Mouse (Mus musculus) adrenal gland, adult (tissue): ENCODE measurements around the gene Tssc4.

Source experiments
- DNase-seq, 2 experiments: peaks; one replicate each; pipeline ENCODE4 v3.0.0; 2022 to 2023; ENCODE audit warnings: low spot score in 1 of 2; ENCODE audit not compliant: inconsistent age in 2 of 2

Gene Tssc4

DNA sequence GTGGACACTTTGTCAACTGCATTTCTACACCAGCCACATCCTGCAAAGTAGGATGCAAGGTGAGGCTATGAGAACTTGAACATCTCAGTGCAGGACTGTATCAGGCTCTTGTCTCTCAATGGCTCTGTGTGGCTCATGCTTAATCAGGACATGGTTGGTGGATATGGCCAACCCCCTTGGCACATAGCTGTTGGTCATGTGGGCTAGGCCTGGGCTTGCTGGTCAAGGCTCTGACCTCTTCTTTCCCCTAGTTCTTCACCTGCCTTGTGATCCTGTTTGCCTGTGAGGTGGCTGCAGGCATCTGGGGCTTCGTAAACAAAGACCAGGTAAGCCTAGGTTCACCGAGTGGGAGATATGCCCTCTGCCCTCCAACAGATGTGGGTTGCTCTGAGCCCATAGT is 3.4 kb upstream of the Tssc4 start:
- no peak for DNase-seq

DNA sequence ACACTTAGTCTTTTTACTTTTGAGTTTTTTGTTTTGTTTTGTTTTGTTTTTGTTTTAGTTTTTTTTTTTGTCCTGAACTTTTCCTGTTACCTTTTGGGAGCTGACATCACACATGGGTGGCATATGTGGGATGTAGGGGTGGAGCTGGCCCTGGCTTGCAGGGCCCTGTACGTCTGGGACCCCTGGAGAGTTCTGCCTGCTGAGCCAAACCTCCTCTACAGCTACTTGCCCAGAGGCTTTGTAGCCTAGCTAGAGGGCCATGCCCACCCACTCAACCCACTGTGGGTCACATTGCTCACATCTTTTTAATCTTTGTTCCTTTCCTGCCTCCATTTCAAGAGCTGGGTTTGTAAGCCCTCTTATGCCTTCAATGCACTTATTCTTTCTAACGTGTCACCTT is 1.6 kb upstream of the Tssc4 start:
- no peak for DNase-seq

DNA sequence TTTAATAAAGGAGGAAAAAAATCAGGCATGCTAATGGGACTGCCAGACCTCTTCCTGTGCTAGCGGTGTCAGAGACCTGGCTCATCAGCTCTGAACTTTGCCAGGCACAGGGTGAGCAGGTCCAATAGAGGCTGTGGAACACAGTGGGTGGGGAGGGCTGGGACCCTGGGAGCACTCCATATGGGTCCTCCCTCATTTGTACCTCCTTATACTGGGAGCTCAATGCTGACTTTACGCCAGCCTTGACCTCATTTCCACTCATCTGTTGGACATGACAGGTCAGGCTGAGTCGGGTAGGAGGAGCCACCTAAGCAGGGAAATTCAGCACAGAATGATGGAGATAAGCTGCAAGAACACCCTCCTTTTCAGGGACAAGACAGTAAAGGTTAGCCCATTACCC is 1.2 kb upstream of the Tssc4 start:
- DNase-seq, result peak; percentile 48 to 75

DNA sequence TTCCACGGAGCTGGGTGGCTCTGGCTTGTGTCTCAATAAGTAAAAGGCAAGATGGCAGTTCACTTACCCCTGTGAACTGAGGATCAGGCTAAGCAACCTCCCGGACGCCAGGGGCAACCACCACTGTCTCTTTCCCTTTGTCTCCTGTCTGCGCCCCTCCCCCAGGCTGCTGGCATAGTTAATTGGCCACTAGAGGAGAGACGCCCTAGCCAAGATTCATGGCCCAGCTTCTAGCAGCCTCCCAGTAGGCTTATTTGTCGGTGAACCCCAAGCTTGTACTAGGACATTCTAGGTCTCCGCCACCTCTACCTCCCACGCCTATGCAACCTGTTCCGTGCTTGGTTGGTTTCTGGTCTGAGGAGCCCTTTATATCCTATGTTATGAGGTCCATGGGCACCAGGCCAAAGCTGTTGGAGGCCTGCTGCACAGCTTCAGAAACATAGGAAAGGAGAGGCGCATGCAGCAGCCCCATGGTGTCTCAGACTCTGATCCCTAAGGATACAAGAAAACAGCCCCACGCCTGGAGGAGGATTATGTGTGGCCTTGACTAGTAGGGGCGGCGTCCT is 650 bp upstream of the Tssc4 start:
- peak in 1 of 2 experiments; percentile 71 for DNase-seq

DNA sequence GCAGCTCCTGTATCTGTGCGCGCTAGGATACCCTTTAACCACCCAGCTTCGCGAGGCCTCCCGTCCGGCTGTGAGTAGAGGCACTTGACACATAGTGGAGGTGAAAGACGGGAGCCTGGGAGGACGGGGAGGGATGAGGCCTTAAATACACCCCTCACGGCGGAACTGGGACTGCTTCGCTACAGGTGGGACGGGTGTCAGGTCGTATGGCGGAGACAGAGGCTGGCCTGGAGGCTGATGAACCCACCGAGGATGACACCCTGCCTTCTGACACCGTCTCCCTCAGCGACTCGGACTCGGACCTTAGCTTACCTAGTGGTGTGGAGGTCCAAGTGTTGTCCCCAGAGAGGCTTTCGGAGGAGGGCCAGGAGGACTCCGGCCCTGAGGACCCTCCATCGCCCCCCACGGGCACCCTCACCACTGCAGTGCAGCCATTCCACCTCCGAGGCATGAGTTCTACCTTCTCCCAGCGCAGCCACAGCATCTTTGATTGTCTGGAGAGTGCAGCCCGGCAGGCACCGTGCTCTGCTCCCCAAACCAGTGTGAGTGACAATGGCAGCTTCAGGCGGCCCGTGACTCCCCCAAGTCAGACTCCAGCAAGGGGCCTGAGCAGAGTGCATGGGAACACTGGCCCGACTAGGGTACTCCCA is 827 bp downstream of the Tssc4 start:
- DNase-seq, result peak in 1 of 2 experiments; percentile 63

DNA sequence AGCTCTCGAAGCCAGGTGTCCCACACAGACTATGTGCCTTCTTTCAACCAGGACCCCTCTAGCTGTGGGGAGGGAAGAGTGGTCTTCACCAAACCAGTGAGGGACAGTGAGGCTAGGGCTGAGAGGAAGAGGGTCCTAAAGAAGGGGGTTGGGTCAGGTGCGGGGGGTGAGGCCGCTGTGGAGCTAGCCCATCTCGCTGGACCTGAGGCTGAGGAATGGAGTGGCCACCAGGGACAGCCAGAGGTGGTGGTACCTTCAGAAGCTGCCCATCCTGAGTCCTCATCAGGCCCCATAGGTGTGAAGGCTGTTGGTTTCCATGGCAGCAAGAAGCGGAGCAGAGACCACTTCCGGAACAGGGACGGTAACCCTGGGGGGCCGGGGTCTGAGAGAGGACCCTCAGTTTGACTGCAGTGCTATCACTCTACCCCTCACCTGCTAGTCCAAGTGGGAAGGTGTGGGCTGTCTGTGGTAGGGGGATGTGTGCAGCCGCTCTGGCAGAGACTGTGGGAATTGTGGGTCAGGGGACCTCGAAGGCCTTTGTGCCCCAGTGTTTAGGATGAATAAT is 1.5 kb downstream of the Tssc4 start:
- no peak for DNase-seq

DNA sequence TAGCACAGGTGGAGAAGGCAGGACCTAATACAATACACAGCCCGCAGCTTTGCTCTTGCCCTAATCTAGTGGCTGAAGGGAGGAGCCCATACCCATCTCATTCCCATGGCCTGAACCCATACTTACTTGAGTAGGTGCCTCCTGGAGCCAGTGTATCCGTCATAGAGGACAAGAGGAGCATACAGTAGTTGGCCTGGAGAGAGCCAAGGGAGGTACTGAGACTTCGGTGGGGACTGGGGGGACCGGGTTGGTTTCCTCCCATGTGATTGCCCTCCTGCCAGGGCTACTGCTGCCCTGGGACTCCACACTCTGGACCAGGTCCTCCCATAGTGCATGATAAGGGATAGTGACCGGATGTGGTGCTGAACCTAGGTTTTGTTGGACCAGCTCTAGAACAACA is 3.6 kb downstream of the Tssc4 start:
- DNase-seq, result no peak

DNA sequence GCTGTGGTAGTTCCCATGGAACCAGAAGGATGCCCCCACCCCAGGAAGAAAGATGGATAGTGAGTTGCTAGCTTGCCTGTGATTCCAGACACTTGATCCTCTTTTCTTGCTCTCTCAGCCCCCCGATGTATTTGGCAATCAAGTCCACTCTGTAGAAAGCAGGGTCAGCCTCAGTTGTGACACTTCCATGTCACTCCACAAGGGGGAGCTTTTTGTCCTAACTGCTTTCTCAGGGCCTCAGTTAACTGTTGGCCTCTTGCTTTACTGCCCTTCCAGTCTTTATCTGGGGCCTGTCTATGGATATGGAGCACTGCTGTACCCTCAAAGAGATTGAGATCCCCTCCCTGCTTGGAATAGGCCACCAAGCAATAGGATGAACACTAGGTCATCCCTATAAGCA is 4.0 kb downstream of the Tssc4 start:
- peak in 1 of 2 experiments; percentile 81 for DNase-seq

DNA sequence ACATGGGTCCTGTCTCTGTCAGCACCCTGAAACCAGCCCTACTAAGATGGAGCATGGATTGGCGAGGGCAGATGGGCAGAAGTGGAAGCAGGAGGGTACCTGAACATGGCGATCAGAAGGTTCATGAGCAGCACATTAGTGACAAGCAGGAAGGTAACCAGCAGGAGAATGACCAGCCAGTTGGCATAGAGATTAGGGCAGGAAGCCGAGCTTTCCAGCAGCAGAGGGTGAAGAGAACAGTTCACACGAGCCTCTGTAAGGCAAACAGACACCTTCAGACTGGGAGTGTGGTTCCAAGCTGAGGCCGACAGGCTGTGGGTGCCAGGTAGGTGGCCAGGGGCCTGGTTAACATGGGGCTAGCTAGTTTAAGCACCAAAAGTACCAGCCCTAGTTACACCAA is 6.3 kb downstream of the Tssc4 start:
- DNase-seq, result no peak

DNA sequence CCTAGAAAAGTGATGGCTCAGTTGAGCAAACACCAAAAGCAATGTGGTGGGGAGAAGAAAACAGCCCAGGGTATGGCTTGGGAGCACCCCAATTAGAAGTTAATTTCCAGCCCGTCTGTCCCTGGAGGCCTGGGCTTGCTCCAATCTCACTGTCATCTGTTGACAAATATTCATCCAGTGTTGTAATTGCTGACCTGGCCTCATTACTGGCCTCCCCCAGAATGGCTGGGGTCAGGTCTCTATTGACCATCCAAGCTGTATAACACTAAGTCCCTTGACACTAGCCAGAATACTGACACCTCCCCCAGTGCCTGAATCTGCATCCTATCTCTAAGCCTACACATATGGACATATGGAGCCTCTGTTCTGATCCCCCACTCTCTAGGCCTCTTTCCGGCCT is 8.3 kb downstream of the Tssc4 start:
- DNase-seq, result no peak

DNA sequence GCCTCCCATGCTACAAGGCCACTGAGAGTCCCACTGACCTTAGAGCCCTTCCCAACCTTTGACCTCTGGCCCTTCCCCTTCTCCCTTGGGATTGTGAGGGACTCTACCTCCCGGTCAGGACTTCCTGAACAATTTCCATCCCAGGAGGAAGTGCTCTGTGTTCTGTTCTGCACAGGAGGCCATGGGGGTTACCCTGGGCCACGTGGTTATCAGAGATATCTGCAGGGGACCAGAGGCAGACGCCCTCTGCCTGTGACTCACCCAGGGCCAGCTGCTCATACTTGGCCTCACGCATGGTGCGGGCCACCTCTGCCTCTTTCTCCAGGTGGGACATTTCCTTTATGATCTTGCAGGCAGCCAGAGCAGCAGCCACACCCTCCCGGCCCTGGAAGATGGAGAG is 13.0 kb downstream of the Tssc4 start:
- DNase-seq, result no peak

DNA sequence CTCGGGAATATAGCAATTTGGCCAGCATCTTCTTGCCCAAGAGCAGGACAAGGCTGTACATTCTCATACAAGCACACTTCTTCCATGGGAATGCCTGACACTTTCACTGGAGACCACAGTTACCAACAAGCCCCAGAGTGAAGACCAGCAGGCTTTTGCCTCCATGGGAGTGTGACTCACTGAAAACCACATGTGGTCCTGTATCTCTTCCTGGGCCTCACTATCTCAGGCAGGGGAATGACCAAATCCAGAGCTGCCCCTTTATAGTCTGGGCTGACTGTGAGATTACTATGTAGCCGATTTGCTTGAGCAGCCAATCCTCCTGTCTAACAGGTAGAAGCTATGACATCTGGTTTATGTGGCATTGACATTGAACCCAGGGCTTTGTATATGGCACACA is 14.7 kb downstream of the Tssc4 start:
- DNase-seq, result no peak

DNA sequence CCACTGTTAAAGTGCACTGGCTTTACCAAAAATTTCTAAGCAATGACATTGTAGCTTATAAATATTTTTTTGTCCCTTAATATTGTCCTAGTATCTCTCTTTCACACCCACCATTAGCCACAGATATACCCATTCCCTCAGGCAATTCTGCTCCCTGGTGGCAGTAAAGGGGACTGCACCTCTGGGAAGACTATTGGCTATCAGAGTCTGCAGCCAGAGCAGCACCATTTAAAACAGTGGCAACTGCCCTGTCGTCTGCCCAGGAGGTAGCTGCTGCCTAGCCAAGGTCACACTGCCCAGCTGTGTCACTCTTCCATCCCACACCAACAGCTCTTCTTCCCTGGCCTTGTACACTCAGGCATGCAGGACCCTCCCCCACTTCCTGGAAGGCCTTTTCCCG is 17.3 kb downstream of the Tssc4 start:
- peak; percentile 69 to 90 for DNase-seq

DNA sequence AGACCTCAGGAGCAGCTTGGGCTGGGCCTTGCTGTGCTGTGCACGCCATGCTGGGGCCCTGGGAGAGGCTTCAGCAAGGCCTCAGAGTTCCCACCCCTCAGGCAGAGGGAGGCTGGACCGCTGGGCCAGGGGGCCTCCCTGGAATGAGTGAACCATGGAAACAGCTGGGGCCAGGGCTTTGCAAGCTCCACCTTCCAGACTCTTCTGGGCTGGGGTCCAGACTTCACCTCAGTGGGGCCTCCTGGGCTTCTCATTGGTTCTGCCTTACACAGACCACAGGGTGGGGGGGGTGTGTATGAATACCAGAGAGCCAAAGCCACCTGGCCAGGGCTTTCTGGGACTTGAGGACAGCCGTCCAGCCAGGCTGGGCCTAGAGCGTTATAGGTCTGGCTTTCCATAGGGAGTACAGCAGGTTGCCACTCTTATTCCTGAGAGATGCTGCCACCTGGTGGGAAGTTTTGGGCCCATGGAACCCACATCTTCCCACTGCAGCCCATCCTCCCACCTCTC is 18.1 kb downstream of the Tssc4 start:
- DNase-seq, result peak in 1 of 2 experiments; percentile 72

DNA sequence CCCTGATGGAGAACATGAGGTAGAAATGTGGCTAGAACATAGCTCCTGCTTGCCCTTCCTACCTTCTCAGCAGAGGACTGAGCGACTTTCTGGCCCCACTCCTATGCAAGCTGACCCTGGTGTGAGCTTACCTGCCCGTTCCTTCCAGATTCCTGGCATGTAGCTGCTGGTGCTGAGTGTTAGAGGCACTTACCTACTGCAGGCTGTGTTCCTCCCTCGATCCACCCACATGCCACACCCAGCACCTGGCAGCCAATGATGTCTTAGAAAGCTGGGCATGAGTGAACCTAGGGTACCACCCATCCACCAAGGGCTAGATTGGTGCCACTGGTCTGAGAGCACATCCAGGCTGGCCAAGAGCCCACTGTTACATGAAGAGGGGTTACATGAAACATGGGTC is 24.8 kb downstream of the Tssc4 start:
- DNase-seq, result no peak

DNA sequence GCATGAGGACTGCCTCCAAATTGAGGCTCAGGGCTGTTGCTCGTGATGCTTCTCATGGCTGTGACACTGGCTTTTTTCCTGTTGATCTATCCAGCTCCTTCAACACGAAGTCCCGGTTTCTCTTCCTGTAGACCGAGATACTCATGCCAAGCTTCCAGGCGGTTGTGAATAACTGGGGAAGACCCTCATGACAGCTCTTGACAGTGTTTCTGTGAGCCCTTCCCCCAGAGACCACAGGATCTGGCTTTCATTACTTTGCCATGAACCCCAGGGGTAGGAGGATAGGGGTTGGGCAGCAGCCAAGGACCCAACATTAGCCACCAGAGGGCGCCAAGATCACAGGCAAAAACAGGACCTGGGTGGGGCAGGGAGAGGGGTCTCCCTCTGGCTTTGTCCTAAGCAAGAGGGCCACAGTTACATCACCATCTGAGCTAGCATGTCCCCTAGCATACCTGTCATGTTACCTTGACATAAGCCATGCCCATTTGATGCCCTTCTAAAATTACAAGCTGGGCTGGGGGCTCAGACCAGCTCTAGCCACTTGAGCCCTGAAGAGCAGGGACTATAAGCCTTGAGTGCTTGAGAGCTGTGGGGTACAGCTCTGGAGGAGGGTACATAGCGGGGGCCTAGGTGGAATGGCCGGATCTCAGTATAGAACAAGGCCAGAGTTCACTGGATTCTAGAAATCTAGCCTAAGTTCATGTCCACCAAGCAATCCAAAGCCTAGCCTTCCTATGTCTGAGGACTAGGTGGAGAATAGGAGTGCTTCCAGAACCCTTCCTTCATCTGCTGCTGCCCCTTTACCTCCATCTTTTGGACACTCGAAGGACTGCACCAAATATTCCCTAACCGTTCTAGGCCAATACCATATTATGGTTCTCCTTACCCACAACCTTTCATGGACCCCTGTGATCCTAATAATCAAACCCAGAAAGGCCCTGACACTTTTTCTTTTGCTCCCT is 25.8 kb downstream of the Tssc4 start, which contains the start of gene Trpm5:
Gene Trpm5, minus strand, starts transcription at position 51 of the 962 bp plus-strand sequence.
- DNase-seq, result peak; percentile 67 to 91

DNA sequence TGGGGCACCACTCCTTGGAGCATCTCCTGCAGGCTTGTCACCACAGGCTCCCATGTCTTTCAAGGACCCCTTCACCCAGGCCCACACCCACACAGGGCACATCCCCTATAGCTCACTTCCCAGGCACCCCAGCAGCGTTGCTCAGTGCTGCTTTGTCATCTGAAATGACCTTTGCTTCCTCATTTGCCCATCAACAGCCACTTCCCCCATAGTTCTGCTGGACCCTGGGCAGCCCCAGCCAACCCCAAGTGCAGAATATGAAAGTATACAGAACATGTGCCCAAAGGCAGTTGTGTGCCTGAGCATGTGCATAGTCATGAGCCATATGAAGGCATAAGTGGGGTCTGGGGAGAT is 26.5 kb downstream of the Tssc4 start:
- DNase-seq, result no peak

DNA sequence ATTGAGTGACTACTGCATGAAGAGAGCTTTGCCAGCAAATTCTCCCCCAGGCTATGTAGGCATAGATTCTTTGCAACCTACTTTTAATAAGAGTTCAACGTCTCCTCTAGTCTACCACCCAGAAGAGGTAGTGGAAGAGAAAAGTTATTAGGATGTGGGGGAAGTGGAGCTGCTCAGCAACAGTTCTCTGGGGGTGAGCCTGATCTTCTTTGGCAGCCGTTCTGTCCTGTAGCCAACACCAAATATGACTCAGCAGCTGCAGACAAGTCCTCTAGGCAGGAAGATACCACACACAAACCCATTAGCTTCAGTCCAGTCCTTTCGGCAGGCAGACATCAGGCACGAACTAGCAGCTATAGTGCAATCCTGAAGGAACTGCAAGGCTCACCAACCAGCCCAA is 31.7 kb downstream of the Tssc4 start:
- DNase-seq, result peak; percentile 44 to 60

DNA sequence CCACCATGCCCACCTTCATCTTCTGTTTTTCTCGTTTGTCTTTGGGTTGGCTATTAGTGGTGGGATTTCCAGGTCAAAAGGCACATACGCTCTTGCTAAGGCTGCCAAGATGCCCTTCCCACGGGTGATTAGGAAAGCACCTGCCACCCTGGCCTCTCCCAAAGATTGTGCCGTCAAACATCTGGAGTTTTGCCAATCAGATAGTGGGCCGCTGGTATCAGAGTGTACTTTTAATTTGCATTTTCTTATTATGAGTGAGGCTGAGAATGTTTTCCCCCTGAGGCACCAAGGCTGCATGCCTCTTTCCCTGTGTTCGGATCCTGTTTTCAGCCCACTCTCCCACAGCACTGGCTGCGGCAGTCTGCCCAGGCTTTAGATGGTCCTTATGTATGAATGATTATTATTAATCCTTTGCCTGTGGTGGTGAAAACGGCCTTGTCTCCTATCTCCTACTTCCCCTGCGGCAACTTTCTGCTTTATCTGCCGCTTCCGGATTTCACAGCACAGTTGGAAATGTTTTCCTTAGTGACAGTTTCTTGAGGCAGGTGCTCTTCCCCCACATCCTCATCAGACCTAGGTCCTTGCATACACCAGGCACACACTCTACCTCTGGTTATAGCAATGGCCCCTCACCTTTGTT is 36.3 kb downstream of the Tssc4 start:
- peak; percentile 37 to 61 for DNase-seq

DNA sequence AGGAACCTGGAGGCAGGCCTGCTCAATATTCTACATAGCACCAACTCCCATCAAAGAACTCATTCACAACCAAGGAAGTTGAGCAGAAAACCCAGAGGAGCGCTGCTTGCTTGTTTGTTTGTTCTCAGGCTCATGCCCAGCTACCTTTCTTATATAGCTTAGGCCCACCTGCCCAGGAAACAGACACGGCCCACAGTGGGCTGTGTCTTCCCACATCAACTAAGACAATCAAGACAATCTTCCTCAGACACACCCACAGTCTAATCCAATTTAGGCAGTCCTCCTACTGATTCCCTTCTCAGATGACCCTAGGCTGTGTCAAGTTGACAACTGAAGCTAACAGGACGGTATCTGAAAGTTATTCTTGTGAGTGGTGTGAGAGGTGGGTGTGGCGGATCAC is 37.0 kb downstream of the Tssc4 start, which contains the start of gene Kcnq1:
Gene Kcnq1, plus strand, starts transcription at position 301 of the 400 bp plus-strand sequence.
- DNase-seq, result no peak
